Mouse (Mus musculus): ENCODE measurements around the gene Slc4a10.

The Slc4a10 gene

GRCm38 (mm10) chr2:62347762-62348161, 301.5 kb downstream of the Slc4a10 start:
- no peak for DNase-seq (ENCODE audit: low spot score in 2 of 2)

- no peak for DNase-seq (ENCODE audit: low spot score in 2 of 2)
Measured at GRCm38 (mm10) chr2:62352035-62352434, 305.8 kb downstream of the Slc4a10 start.

GRCm38 (mm10) chr2:62355766-62356165, 309.5 kb downstream of the Slc4a10 start:
- DNase-seq (ENCODE audit: low spot score in 2 of 2) = no peak

GRCm38 (mm10) chr2:62356606-62357005, 310.3 kb downstream of the Slc4a10 start:
- no peak for DNase-seq (ENCODE audit: low spot score in 2 of 2)

- no peak for DNase-seq (ENCODE audit: low spot score in 2 of 2)
Measured at GRCm38 (mm10) chr2:62357259-62357658, 311.0 kb downstream of the Slc4a10 start.

- no peak for DNase-seq (ENCODE audit: low spot score in 2 of 2)
Measured at GRCm38 (mm10) chr2:62360872-62361271, 314.6 kb downstream of the Slc4a10 start.

GRCm38 (mm10) chr2:62361514-62361913, 315.3 kb downstream of the Slc4a10 start:
- no peak for DNase-seq (ENCODE audit: low spot score in 2 of 2)

GRCm38 (mm10) chr2:62362211-62362610, 315.9 kb downstream of the Slc4a10 start:
- DNase-seq (ENCODE audit: low spot score in 2 of 2) = no peak

GRCm38 (mm10) chr2:62363606-62364005, 317.3 kb downstream of the Slc4a10 start:
- no peak for DNase-seq (ENCODE audit: low spot score in 2 of 2)

GRCm38 (mm10) chr2:62368349-62369053, 322.2 kb downstream of the Slc4a10 start:
- DNase-seq (ENCODE audit: low spot score in 2 of 2) = no peak

GRCm38 (mm10) chr2:62370048-62370447, 323.8 kb downstream of the Slc4a10 start:
- DNase-seq (ENCODE audit: low spot score in 2 of 2) = no peak

- DNase-seq (ENCODE audit: low spot score in 2 of 2) = no peak
Measured at GRCm38 (mm10) chr2:62373692-62374091, 327.4 kb downstream of the Slc4a10 start.

Data from left cerebral cortex, adult 9 months (tissue).